Mouse (Mus musculus) cerebellum, adult 2 months (tissue): ENCODE results near the gene Atp9a.

Experiments
- CTCF ChIP-seq: fragments of 200-500 bp; IDR thresholded peaks from 2 replicates; pipeline ENCODE4 v1.5.1; 2011; ENCODE audit warnings: low read depth, mild to moderate bottlenecking, control low read depth, low read length, moderate library complexity, borderline replicate concordance; ENCODE audit not compliant: insufficient read depth
- POLR2A ChIP-seq: fragments of 200-500 bp; IDR thresholded peaks from 2 replicates; pipeline ENCODE4 v1.6.1; 2011; ENCODE audit warnings: low read length, control low read depth, borderline replicate concordance; ENCODE audit not compliant: insufficient read depth

DNA sequence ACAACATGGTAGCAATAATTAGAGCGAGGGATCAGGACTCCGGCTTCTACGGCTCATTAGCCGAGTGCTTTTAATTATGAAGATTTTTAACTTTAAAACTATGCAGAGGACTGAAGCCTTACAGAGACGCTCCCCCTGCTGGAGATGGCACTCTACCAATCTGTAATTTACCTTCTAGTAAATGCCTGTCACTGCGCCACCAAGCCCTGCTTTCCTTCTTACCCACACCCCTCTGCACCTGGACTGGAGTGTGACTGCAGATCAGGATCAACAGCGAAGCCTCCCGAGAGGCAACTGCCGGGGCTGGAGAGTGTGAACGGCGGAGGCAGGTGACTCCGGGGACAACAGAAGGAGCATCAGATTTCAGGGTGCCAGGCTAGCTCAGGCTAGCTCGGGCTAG, 72.4 kb downstream of the Atp9a start:
- TF ChIP-seq CTCF (peak; percentile 29; the same call in 1 of the 2 replicates), POLR2A (no peak)
